In genomic region chr16:23953959-23954260, GRCm38 (mm10) we compare ENCODE assay signal across 18 mouse cellular contexts. TPM values are rescaled to one million over a fixed set of nuclear protein-coding genes. Genes with fewer than 3 reads are reported as not detected.
"Had no signal": no experiment of that assay in that cellular context is flagged by ENCODE, and none has a peak within 500 bp of the region (broad histone marks: within the 10 kb centered on the region; RNA-seq: fewer than 3 reads in every experiment).

No protein-coding gene starts in this region.

- H3K9me3 ChIP-seq: limb, embryonic 15.5 days; liver, embryonic 12.5 days; lung, embryonic 15.5 days had no signal

- DNase-seq: layer of hippocampus, postnatal 36 days; right cerebral cortex, adult 18-20 months; right cerebral cortex, postnatal 25 days; thymus, postnatal 36 days had no signal

- ATAC-seq: liver, embryonic 12.5 days had no signal

- H3K27ac ChIP-seq: kidney, postnatal 0 days; limb, embryonic 15.5 days; liver, embryonic 12.5 days; lung, embryonic 15.5 days had no signal

- H3K4me2 ChIP-seq: limb, embryonic 15.5 days; liver, embryonic 12.5 days; lung, embryonic 15.5 days had no signal

- H3K4me1 ChIP-seq: liver, embryonic 12.5 days; lung, embryonic 15.5 days had no signal

- H3K4me3 ChIP-seq: limb, embryonic 15.5 days; liver, embryonic 12.5 days; lung, embryonic 15.5 days had no signal

- H3K9ac ChIP-seq: limb, embryonic 15.5 days; liver, embryonic 12.5 days; lung, embryonic 15.5 days had no signal

- H3K27me3 ChIP-seq: limb, embryonic 15.5 days; liver, embryonic 12.5 days; lung, embryonic 15.5 days had no signal

- H3K36me3 ChIP-seq: limb, embryonic 15.5 days; liver, embryonic 12.5 days; lung, embryonic 15.5 days had no signal

RNA-seq across cellular contexts. Expression of gene Rtp2, which starts 21.7 kb away (rescaled TPM):
- total RNA-seq: left cerebral cortex, postnatal 25 days; megakaryocyte progenitor cell, adult 5-6 weeks had no signal
- polyA plus RNA-seq: kidney, postnatal 0 days; limb, embryonic 11.5 days; limb, embryonic 15.5 days; liver, embryonic 12.5 days; liver, embryonic 16.5 days; lung, embryonic 15.5 days; neural tube, embryonic 14.5 days; small intestine, adult 2 months; stomach, embryonic 16.5 days; thymus, postnatal 0 days had no signal

RNA-seq across cellular contexts. Expression of gene Gm37419, which starts 34.4 kb away (rescaled TPM):
- total RNA-seq: layer of hippocampus, adult 18-20 months; layer of hippocampus, postnatal 36 days; left cerebral cortex, adult 8-10 months; left cerebral cortex, postnatal 25 days; megakaryocyte progenitor cell, adult 5-6 weeks had no signal
- polyA plus RNA-seq: kidney, postnatal 0 days; limb, embryonic 11.5 days; limb, embryonic 15.5 days; liver, embryonic 12.5 days; liver, embryonic 16.5 days; lung, embryonic 15.5 days; neural tube, embryonic 14.5 days; small intestine, adult 2 months; stomach, embryonic 16.5 days; thymus, postnatal 0 days had no signal
